Mouse (Mus musculus) brain, adult 2 months (tissue): ENCODE measurements around the gene Fam117b.

ENCODE experiments used
- DNase-seq: peaks from one replicate; pipeline ENCODE4 v3.0.0; 2011; ENCODE audit warnings: low read depth, low spot score

The Fam117b gene

GRCm38 (mm10) chr1:59912413-59913157 is at the start of gene Fam117b:
Fam117b (plus strand) TSS chr1:59913006.
- DNase-seq: peak; percentile 99

DNA sequence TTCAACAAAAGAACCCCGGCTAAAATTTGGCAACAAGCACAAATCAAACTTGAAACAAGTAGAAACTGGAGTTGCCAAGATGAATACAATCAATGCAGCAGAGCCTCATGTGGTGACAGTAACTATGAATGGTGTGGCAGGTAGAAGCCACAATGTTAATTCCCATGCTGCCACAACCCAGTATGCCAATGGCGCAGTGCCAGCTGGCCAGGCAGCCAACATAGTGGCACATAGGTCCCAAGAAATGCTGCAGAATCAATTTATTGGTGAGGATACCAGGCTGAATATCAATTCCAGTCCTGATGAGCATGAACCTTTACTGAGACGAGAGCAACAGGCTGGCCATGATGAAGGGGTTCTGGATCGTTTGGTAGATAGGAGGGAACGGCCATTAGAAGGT is 44.8 kb upstream of the Fam117b start:
- DNase-seq: no peak

GRCm38 (mm10) chr1:59874023-59874422 is 38.8 kb upstream of the Fam117b start:
- no peak for DNase-seq

DNA sequence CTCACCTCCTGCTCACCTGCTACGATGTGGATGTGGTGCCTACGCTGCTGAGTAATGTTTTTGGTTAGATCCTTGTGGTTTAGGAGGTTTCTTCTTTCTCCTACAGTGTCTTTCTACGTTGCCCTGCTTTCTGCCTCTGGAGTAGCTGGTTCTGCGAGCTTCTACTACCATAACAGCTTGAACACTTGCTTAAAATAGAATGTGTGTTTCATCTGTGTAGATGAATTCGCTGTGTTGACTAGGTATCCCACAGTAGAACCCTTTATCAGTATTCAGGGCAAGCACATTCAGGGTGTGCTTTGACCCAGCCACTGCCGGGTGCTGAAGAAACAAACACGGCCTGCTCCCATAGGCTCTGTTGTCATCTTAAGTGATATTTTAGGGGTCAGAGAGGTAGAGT is 34.7 kb upstream of the Fam117b start:
- peak; percentile 21 for DNase-seq

DNA sequence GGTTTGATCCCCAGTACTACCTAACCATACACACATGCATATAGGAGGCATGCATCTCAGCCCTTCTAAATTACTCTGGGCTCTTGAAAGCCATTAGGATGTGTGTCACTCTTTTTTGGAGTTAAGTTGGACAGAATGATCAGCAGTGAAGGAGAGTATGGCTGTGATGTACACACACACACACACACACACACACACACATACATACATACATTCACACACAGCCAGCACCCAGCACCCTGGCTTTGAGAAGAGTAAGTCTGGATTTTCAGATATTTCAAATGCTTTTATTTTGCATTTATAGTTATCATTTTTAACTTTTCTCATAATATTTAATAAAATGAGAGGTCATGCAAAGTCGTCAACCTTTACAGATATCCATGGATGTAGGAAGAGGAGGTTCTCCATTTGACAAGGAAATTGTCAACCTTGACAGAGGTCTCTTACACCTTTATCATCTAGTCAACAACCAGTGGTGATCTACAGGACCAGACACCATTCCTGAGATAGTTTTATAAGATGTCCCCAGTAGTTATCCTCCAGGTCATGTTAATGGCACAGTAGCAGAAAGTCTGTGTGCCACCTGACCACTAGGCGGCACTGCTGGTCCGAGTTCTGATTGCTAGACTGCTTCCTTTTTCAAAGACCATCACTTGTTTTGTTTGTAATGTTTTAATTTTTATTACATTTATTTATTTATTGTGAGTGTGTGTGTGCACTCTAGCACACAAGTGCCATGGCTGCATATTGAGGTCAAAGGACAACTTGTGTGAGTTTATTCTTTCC is 29.3 kb upstream of the Fam117b start:
- peak; percentile 80 for DNase-seq

- DNase-seq: peak; percentile 78
Observed at GRCm38 (mm10) chr1:59886899-59887298, 25.9 kb upstream of the Fam117b start.

- DNase-seq: no peak
Observed at GRCm38 (mm10) chr1:59888018-59888417, 24.8 kb upstream of the Fam117b start.

DNA sequence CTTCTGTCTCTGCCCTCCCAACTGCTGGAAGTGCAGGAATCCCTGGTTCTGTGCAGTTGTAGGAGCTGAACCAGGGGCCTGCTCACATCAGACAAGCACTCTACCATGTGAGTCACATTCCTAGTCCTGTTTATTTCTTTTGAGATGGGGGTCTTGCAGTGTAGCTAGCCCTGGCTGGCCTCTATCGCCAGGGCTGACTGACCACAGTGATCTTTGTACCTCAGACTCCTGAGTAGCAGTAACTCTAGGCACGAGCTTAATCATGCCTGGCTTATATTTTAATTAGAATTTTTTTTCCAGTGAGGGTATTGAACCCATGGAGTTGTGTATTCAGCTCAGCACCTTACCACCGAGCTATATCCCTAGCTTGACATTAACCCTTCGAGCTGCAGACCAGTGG is 21.6 kb upstream of the Fam117b start:
- DNase-seq: no peak

DNA sequence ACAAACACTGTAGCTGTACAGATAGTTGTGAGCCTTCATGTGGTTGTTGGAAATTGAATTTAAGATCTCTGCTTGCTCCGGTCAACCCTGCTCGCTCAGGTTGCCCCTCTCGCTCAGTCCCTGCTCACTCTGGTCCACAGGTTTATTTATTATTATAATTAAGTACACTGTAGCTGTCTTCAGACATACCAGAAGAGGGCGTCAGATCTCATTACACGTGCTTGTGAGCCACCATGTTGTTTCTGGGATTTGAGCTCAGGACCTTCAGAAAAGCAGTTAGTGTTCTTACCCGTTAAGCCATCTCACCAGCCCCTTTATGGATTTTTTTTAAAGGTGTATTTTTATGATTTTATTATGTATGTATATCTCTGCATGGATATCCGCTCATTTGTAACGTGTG is 20.0 kb upstream of the Fam117b start:
- no peak for DNase-seq

DNA sequence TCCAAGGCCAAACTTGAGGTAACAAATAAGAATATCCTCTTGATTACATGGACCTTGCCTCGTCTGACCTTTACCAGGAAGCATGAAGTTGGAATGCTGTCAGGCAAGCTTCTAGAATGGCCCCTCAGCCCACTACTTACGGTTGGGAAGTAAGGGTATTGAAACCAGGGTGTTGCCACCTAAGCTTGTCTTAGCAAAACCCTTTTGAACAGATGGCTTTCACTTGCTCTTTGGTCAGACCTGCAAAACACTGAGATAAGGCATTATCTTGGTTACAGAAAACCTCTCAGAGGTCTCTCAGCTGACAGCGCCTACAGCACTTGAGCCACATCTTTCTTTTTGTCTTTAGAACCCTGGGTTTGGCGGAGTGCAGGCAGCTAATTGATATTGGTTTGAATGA is 18.8 kb upstream of the Fam117b start:
- no peak for DNase-seq

GRCm38 (mm10) chr1:59895456-59895855 is 17.4 kb upstream of the Fam117b start:
- DNase-seq: peak; percentile 72

DNA sequence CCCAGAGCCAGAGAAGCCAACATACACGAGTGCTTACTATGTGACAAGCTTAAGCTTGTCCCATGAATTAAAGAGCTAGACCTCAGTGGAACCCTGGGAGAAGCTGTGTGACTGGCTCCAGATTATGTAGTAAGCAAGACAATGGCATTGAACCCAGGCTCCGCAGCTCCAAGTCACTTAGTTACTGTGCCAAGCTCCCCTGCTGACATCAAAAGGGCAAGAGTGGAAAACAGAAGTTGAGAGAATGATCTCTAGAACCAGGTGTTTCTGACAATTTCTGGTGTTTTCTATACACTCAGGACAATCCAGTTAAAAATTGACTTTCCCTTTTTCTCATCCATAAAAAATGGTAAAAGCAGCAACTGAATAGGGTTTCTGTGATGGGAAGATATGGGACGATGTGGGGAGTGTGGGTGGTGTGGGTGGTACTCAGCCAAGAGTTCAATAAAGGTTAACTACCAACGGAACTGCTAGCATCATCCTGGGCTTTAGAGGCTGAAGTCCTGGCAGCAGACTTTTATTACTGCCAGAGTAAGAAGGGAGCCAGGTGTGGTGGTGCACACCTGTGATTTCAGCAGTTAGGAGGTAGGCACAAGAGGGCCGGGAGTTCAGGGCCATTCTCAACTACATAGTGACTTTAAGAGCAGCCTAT is 15.5 kb upstream of the Fam117b start:
- no peak for DNase-seq

- no peak for DNase-seq
Observed at GRCm38 (mm10) chr1:59899679-59900078, 13.1 kb upstream of the Fam117b start.

DNA sequence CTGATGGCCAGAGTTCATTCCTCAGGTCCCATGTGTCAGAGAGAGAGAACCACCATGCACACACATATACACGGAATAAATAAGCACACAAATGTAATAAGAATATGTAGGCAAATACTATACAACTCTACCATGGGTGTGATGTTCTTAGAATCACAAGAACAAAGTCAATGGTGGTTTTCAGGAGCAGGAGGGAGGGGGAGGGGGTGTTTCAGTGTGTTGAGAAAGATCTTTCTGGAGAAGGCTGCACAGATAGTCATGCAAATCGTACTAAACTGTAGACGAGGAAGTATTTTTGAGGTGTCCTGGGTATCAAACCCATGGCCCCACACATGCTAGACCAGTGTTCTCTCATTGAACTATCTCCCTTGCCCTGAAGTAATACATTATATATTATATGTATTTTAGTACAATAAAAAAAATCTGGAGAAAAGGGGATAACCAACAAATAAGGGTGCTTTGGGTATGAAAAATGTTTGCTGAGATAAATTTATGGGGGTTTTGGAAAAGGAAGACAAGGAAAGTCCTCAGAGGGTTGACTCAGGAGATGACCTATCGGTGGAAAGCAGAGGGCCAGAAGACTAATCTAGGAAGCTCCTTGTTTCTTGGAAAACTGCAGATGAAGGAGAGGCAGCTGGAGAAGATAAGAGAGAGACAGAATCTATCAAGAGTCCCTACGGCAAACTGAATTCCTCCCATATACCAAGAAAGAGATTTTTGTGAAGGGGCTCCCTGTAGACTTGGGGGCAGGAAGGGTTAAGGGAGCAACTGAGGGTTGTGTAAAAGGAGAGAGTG is 11.5 kb upstream of the Fam117b start:
- no peak for DNase-seq

DNA sequence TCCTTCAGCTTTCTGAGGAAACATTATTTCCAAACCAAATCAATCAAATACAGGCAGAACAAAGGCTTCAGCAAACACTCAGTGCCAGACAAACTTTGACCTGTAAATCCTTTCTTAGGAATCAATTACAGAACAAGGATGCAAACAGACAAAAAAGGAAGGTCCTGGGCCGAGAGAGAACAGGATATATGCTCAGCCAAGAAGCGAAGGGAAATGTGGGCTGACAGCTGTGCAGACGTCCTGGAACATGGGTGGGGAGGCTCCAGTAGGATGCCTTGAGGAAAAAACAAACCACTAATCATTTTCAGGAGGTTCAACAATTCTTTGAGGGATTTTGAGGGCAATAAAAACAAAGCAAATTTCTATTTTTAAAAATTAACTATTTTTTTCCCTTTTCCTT is 10.2 kb upstream of the Fam117b start:
- DNase-seq: no peak

- DNase-seq: no peak
Observed at GRCm38 (mm10) chr1:59904630-59905295, 8.0 kb upstream of the Fam117b start.

- no peak for DNase-seq
Observed at GRCm38 (mm10) chr1:59905916-59906315, 6.9 kb upstream of the Fam117b start.

DNA sequence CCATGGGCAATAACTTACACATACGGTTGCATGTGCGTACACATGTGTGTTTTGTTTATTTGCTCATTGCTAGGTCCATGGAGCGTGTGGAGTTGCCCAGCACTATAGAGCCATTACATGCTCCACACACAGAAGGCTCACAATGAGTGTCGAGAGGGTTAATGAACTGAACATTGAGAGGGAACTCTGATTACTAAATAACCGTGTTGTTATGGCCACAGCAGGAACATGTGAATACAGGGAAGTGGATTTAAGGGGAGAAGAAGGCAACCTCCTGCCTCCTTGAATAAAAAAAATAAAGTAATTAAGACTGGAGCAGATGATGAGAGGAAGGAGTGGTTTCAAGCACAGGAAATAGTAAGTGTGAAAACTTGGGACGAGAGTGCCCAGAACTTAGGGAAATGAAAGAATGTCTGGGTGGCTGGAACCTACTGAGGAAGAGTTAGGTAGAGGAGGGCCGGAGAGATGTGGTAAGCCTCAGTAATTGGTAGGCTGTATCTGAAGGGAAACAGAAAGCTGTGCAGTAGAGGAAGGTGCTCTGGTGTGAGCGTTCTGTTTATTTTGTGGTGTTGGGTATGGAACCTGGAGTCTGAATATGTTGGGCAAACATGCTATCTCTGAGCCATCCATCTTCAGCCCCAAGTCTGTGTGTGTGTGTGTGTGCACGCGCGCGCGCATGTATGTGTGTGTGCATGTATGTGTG is 5.8 kb upstream of the Fam117b start:
- no peak for DNase-seq

DNA sequence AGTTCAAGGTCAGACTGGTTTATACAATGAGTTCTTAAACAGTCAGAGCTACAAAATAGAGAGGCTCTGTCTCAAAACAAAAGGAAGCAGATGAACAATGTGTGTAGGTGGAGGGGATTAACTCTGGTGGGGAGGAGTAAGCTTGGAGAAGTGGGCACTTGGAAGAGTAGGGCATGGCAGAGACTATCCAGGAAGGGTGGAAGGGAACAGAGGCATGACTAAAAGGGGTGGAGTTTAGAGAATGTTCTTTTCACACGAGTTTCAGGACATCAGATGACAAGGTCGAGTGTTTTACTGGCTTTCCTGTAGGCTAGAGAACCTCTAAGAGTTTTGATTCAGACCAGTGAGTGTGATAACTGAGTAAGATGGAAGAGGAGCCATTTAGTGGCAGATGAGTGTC is 5.1 kb upstream of the Fam117b start:
- no peak for DNase-seq

DNA sequence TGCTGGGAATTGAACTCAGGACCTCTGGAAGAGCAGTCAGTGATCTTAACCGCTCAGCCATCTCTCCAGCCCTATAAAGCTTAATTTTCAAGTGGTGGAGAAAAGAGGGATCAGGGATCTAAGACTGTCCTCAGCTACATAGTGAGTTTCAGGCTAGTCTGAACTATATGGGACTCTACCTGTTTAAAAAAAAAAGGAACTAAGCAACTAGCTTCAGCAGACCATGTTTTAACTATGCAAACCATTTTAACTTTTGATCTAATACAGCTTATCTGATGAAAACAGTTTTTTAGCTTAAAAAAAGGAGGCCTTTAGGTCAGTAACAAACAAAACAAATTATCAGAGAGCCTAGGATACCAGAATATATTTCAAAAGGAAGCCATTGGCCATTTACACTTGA is 1.9 kb upstream of the Fam117b start:
- no peak for DNase-seq
